Mouse (Mus musculus): Measurements from ENCODE around the gene Msh6.

- TF ChIP-seq CTCF (IDR thresholded peaks at IDR 0.05; ENCODE audit: borderline replicate concordance, extremely low read depth, insufficient read depth, insufficient read length), result no peak
- TF ChIP-seq POLR2A (IDR thresholded peaks at IDR 0.05; ENCODE audit: borderline replicate concordance, extremely low read depth, insufficient read depth, insufficient read length, poor library complexity, severe bottlenecking), result no peak
Measured at GRCm38 (mm10) chr17:87972856-87973255, 2.0 kb upstream of the Msh6 start.

All from brain, embryonic 14.5 days (tissue).